Mouse (Mus musculus): ENCODE measurements around the gene 3110082I17Rik.

Gene 3110082I17Rik

GRCm38 (mm10) chr5:139427989-139428388 is 32.3 kb downstream of the 3110082I17Rik start:
- in situ Hi-C loops (cut with MboI; ENCODE audit: unreplicated experiment in 2 of 2), result no loop called here

DNA sequence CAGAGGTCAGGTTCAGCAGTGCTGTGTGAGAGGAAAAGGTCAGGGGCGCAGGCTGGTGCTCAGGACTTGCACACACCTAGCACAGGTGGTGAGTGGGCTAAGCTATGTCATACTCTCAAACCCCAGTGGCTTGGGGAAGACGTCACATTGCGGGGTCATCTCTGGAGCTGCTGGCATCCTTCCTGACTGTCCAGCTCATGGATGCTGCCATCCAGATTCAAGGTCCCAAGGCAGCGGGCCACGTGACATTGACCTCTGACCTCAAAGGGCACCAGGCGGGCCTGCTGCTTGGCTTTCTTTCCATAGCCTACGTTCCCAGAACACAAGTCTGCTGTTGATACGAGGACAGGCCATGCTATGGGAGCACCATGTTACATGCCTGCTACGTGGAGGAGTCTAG is 33.3 kb downstream of the 3110082I17Rik start:
- in situ Hi-C loops (cut with MboI; ENCODE audit: unreplicated experiment in 2 of 2), result no loop called here

- in situ Hi-C loops (cut with MboI; ENCODE audit: unreplicated experiment in 2 of 2), result no loop called here
Observed at GRCm38 (mm10) chr5:139425198-139425597, 35.1 kb downstream of the 3110082I17Rik start.

DNA sequence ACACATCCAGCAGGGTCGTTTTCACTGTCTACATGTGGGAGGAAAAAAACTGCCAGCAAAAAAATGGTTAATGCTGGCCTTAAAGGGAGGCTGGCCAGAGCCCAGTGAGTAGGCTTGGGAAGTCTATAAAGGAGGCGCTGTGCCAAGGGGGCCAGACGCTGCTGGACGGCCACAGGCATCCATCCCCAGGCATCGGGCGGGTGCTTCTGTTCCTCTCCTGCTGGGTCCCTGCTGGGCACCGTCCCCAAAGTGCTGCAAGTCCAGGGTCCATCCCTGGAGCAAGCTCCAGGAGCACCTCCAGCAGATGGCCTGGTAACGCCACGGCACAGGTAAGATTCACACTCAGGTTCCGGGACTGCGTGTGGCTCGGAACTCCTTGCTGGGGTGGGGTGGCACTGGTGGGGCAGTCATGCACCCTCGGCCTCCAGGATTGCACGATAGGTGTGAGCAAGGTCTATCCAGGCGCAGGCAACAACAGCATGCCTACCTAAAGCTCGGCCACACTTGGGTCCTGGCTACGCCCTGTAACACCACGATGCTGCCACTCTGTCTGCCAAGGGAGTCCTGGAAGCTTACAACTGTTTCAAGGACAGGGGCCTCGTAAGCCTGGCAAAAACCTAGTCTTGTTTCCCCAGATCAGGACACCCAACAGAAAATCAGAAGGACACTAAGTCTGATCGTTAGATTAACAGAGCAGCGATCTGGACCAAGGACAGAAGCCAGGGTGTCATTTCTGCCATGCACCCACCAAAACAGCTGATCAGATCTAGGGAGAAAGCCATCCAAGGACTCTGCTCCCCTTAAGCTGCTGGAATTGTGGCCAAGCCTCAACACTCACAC is 37.1 kb downstream of the 3110082I17Rik start, which contains the start of gene Gper1:
Gene Gper1 (plus strand): TSS at position 126 of the 840 bp plus-strand sequence.
- in situ Hi-C loops (cut with MboI; ENCODE audit: unreplicated experiment in 2 of 2), result no loop called here

DNA sequence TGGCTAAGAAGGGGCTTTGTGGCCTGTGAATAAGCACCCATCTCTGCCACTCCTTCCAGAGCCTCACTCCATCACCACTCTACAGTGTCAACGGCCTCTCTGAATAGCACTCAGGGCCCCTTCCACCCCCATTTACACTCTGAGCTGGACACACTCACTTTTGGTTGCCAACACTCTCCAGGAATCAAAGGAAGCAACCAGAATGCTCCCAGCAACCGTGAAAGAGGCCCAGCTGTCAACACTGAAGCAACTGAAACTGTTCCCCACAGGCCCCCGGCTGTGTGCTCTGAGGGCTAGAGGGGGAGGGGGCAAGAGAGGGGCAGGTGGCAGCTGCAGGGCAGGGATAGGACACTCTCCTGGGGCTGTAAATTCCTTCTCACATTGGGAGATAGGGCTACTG is 41.7 kb downstream of the 3110082I17Rik start:
- in situ Hi-C loops (cut with MboI; ENCODE audit: unreplicated experiment in 2 of 2), result loop anchor here in 1 of 2 experiments (5.0 kb wide), 1 partner anchor 84 kb away; no protein-coding TSS in a partner anchor

DNA sequence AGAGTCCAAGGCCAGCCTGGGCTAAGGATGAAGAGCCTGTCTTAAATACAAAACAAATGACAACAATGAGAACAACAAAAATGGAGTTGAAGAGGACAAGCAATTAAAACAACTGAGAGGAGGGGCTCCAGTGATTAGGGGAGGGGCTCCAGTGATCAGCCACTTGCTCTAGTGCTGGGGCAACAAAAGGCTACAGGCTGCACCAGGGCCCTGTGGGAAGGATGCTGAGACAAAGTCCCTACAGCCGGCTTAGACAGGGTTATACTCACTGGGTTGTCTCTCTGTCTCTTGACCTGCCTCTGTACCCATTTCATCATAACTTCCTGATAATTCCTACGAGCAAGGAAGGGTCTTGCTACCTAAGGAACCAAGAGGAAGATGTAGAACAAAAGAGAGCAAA is 42.2 kb downstream of the 3110082I17Rik start:
- in situ Hi-C loops (cut with MboI; ENCODE audit: unreplicated experiment in 2 of 2), result loop anchor here in 1 of 2 experiments (5.0 kb wide), 1 partner anchor 84 kb away; no protein-coding TSS in a partner anchor

DNA sequence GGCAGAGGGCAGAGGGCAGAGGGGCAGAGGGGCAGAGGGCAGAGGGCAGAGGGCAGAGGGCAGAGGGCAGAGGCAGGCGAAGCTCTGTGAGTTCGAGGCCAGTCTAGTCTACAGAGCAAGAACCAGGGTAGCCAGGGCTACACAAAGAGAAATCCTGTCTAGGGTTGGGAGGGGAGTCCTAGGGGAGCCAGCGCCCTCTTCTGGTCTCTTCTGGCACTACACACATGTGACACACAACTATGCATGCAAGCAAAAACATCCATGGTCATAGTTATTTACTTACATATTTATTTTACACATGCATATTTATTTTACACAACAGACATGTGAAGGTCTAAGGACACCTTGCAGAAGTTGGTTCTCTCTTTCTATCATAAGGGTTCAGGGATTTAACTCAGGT is 42.8 kb downstream of the 3110082I17Rik start:
- in situ Hi-C loops (cut with MboI; ENCODE audit: unreplicated experiment in 2 of 2), result loop anchor here in 1 of 2 experiments (5.0 kb wide), 1 partner anchor 85 kb away; no protein-coding TSS in a partner anchor

DNA sequence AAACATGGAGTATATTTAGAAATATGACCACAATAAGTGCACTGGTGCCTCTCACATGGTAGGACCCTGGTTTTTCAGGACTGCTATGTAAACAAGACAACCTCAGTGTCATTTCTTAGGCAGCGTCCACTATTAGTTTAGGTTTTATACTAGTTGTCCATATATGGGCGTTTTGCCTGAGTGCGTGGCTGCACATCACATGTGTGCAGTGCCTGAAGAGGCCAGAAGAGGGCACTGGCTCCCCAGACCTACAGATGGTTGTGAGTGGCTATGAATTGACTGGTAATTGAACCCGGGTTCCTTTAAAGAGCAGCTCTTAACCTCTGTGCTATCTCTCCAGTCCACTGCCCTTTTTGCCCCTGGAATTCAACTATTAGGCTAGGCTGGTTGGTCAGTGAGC is 43.4 kb downstream of the 3110082I17Rik start:
- in situ Hi-C loops (cut with MboI; ENCODE audit: unreplicated experiment in 2 of 2), result loop anchor here in 1 of 2 experiments (5.0 kb wide), 1 partner anchor 85 kb away; no protein-coding TSS in a partner anchor

- in situ Hi-C loops (cut with MboI; ENCODE audit: unreplicated experiment in 2 of 2), result loop anchor here in 1 of 2 experiments (5.0 kb wide), 1 partner anchor 87 kb away; no protein-coding TSS in a partner anchor
Observed at GRCm38 (mm10) chr5:139415001-139415400, 45.3 kb downstream of the 3110082I17Rik start.

- in situ Hi-C loops (cut with MboI; ENCODE audit: unreplicated experiment in 2 of 2), result no loop called here
Observed at GRCm38 (mm10) chr5:139413545-139413944, 46.8 kb downstream of the 3110082I17Rik start.

GRCm38 (mm10) chr5:139411665-139412314 is 48.5 kb downstream of the 3110082I17Rik start:
- in situ Hi-C loops (cut with MboI; ENCODE audit: unreplicated experiment in 2 of 2), result no loop called here

- in situ Hi-C loops (cut with MboI; ENCODE audit: unreplicated experiment in 2 of 2), result no loop called here
Observed at GRCm38 (mm10) chr5:139411117-139411516, 49.2 kb downstream of the 3110082I17Rik start.

DNA sequence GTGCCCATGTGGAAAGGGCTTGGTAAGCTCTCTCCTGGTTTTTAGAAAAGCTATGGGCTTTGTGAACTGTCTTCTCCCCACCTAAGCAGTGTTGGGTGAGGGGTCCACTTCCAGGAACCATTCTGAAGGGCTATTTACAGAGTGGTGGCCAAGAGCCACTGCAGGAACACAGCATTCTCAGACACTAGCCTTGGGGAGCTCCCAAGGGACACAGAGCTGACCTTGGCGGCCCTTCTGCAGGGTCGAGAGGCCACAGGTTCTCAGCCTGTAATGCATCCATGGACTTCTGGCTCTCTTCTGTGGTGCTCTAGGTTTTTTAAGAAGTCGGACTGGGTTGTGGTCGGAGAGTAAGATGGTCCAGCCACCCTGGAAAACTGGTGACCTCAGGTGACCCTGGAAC is 50.3 kb downstream of the 3110082I17Rik start:
- in situ Hi-C loops (cut with MboI; ENCODE audit: unreplicated experiment in 2 of 2), result no loop called here

DNA sequence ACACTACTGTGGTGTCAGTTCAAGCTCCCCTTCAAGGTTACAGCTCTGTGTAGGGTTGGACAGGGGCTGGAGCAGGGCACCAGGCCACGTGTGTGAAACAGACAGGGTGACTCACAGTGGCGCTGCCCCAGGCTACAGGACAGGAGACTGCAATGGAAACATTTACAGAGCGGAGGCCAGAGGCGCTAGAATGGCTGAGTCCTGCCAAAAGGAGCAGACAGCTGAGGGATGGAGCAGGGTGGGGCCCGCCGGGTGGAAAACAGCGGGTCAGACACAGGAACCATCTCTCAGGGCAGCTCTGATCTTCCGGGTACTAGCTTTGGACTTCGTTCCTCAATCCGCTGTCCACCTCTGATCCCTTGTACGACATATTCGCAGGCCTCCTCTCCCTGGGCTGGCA is 50.9 kb downstream of the 3110082I17Rik start:
- in situ Hi-C loops (cut with MboI; ENCODE audit: unreplicated experiment in 2 of 2), result no loop called here

GRCm38 (mm10) chr5:139408511-139408910 is 51.8 kb downstream of the 3110082I17Rik start:
- in situ Hi-C loops (cut with MboI; ENCODE audit: unreplicated experiment in 2 of 2), result no loop called here

DNA sequence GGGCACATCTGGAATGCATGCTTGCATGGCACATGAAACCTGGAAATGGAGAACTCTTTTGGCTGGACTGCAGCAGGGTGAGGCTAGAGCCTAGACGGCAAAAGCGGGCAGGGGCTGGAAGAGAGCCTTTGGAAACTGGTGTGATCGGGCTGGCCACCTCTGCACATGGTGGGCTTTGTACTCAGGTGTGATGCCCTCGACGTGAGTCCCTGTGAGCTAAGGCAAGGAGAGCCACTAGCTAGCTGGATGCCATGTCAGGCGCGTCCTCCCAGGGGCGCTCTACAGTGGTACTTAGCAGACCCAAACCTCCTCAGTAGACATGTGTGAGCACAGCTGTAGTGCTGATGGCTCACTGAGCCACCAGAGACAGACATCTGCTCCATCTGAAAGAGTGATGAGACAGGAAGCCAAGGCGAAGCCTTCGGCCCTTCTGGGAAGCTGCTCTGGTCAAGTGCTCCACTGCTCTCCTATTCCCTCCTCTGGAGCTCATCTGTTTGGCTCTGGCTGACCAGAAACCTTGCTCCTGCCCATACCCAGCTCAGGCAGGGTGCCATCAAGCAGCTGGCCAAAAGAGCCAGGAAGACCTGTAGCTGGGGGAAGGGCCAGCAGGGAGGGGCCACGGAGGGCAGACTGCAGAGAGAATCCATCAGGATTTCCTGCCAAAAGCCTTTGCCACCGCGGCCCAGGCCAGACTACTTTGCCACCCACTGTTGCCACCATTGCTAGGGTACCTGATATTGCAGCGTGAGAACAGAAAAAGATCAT is 53.0 kb downstream of the 3110082I17Rik start:
- in situ Hi-C loops (cut with MboI; ENCODE audit: unreplicated experiment in 2 of 2), result no loop called here

DNA sequence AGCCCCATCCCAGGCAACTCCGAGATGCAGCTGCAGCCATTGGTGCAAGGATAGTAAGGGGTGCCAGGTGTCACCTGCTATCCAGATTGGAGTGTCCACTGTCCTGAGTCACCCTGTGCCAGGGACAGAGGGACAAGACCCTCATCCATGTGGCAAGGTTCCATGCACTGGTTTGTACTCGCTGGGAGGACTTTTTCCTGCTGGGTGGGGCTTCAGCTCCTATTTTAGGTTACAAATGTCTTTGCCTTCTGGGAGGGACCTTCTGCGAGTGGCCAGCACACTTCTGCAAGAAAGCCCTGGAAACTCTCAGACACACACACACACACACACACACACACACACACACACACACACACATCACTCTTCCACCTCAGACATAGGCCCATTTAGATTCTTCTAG is 54.4 kb downstream of the 3110082I17Rik start:
- in situ Hi-C loops (cut with MboI; ENCODE audit: unreplicated experiment in 2 of 2), result no loop called here

DNA sequence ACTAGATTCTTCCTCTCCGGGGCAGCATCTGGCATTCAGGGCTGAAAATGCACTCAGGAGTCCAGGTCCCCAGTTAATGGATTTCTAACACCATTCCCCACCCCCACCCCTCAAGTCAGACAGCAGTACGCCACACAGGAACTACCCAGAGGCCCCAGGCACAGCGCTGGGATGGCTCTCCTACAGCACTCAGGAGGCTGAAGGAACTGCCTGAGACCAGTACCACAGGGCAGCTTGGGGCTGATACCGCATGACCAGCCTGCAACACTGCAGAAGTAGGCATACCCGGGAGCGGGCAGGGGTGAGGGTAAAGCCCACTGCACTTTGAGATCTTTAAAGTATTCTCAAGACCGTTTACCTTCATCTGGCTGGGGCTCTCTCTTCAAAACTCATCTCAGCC is 54.8 kb downstream of the 3110082I17Rik start:
- in situ Hi-C loops (cut with MboI; ENCODE audit: unreplicated experiment in 2 of 2), result no loop called here

DNA sequence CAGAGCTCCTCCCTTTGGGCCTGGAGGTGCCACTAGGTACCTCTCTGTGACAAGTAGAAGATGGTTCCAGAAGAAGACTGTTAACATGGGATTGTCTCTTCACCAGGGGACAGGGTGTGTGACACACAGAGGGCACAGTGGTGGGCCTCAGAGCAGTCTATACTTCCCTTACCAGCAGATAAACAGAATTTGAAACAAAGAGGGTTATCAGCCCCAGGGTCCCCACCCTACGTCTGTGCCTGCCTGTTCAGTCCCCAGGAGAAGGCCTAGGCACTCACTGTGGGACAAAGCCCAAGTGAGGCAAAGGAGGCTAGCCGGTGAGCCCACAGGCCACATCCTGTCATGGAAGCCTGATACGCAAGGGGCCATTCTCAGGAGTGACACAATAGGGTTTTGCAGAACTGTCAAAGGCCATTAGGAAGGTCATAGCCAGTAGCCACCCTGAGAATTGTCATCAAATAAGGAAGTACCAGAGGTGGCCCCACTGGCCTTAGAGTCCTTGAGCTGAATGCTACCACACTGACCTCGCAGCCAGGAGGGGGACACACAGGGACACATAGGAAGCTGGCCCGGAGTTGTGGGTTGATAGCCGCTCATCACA is 55.4 kb downstream of the 3110082I17Rik start, which contains the start of gene C130050O18Rik:
Gene C130050O18Rik (plus strand): TSS at position 480 of the 601 bp plus-strand sequence.
- in situ Hi-C loops (cut with MboI; ENCODE audit: unreplicated experiment in 2 of 2), result loop anchor here (5.0 kb wide), 1 partner anchor 43 kb away; no protein-coding TSS in a partner anchor

- in situ Hi-C loops (cut with MboI; ENCODE audit: unreplicated experiment in 2 of 2), result loop anchor here (5.0 kb wide), 1 partner anchor 41 kb away; no protein-coding TSS in a partner anchor
Observed at GRCm38 (mm10) chr5:139403692-139404260, 56.6 kb downstream of the 3110082I17Rik start.

All from v-Abl transformed pro-B cells (cell line).